In genomic region chr5:135629401-135629800, GRCm38 (mm10) we compare ENCODE assay signal across 15 mouse cellular contexts. TPM values are rescaled to one million over a fixed set of nuclear protein-coding genes. Genes with fewer than 3 reads are reported as not detected.
"Had no signal": no experiment of that assay in that cellular context is flagged by ENCODE, and none has a peak within 500 bp of the region (broad histone marks: within the 10 kb centered on the region; RNA-seq: fewer than 3 reads in every experiment).

No protein-coding gene starts in this region.

- H3K4me3 ChIP-seq: midbrain, embryonic 10.5 days; midbrain, embryonic 12.5 days; myocyte; neural tube, embryonic 13.5 days; neural tube, embryonic 15.5 days had no signal

- H3K27ac ChIP-seq: midbrain, embryonic 10.5 days; midbrain, embryonic 12.5 days; neural tube, embryonic 13.5 days; neural tube, embryonic 15.5 days had no signal

- H3K9me3 ChIP-seq: midbrain, embryonic 10.5 days; midbrain, embryonic 12.5 days; neural tube, embryonic 13.5 days; neural tube, embryonic 15.5 days had no signal

- H3K9ac ChIP-seq: lung, embryonic 14.5 days; midbrain, embryonic 12.5 days; neural tube, embryonic 13.5 days; neural tube, embryonic 15.5 days had no signal

- H3K36me3 ChIP-seq: midbrain, embryonic 10.5 days; midbrain, embryonic 12.5 days; neural tube, embryonic 13.5 days; neural tube, embryonic 15.5 days had no signal

- DNase-seq: lung, adult 18-20 months; lung, embryonic 14.5 days; lung, postnatal 10 days; lung, postnatal 4 days; right cerebral cortex, adult 18-20 months; right cerebral cortex, postnatal 4 days; spleen, adult 18-20 months; thymus, adult 18-20 months; thymus, postnatal 25 days; thymus, postnatal 4 days had no signal

- H3K27me3 ChIP-seq: neural tube, embryonic 13.5 days; neural tube, embryonic 15.5 days had no signal

RNA-seq across cellular contexts. Expression of gene Ccl24, which starts 56.6 kb away (rescaled TPM):
- polyA plus RNA-seq: myocyte had no signal
